Mouse (Mus musculus) neural tube, embryonic 13.5 days (tissue): ENCODE measurements around the gene Usp44. TPM values are rescaled to one million over a fixed set of nuclear protein-coding genes. Genes with fewer than 3 reads are reported as not detected.

Source experiments
- ATAC-seq: fragments of 200-750 bp; cut with Nextera tagmentation; 2 replicates; pipeline ENCODE4 v1.8.0; 2017; ENCODE audit warnings: low read depth, mild to moderate bottlenecking, moderate TSS enrichment, moderate library complexity
- H3K27ac ChIP-seq: fragments of 300-500 bp; sonication (generic); replicated peaks from 2 replicates; pipeline ENCODE4 v1.5.1; 2015; ENCODE audit warnings: moderate library complexity, mild to moderate bottlenecking, inconsistent platforms
- H3K27me3 ChIP-seq: fragments of 300-500 bp; sonication (generic); 2 replicates; pipeline ENCODE4 v1.6.1; 2015; ENCODE audit warnings: mild to moderate bottlenecking, inconsistent platforms
- H3K36me3 ChIP-seq: fragments of 300-500 bp; sonication (generic); 2 replicates; pipeline ENCODE4 v1.6.1; 2015; ENCODE audit warnings: mild to moderate bottlenecking, inconsistent platforms
- H3K4me1 ChIP-seq: fragments of 300-500 bp; sonication (generic); replicated peaks from 2 replicates; pipeline ENCODE4 v1.6.1; 2015; ENCODE audit warnings: inconsistent platforms
- H3K4me2 ChIP-seq: fragments of 300-500 bp; sonication (generic); 2 replicates; pipeline ENCODE4 v1.6.1; 2015; ENCODE audit warnings: inconsistent platforms, mild to moderate bottlenecking, moderate library complexity
- H3K4me3 ChIP-seq: fragments of 300-500 bp; sonication (generic); 2 replicates; pipeline ENCODE4 v1.5.1; 2015; ENCODE audit warnings: mild to moderate bottlenecking, inconsistent platforms
- H3K9ac ChIP-seq: fragments of 300-500 bp; sonication (generic); 2 replicates; pipeline ENCODE4 v1.6.1; 2015; ENCODE audit warnings: moderate library complexity, mild to moderate bottlenecking, inconsistent platforms
- H3K9me3 ChIP-seq: fragments of 300-500 bp; sonication (generic); 2 replicates; pipeline ENCODE4 v1.6.1; 2016; ENCODE audit warnings: inconsistent platforms
- WGBS: fragments of 180-500 bp; shearing (Covaris S2); methylation state at CpG from one replicate; pipeline ENCODE4 v1.1.7; 2015; 5-methylcytosine and 5-hydroxymethylcytosine counted together
- polyA plus RNA-seq: library from polyadenylated mRNA; unstranded; fragments of >200 nt; fragmentation: Nextera tagmentation; extraction: Ambion mirVana; gene quantifications from 2 replicates; pipeline ENCODE4 v1.2.1, GENCODE M21; 2015

Usp44 gene
- polyA plus RNA-seq, 1 experiment from 2014 or later: 0.54 TPM

- Histone ChIP-seq H3K4me3 (no peak overlapping the region), H3K27ac (no peak overlapping the region), H3K4me1 (peaks cover 20% of the 10 kb centered on the region), H3K9me3 (no peaks in the 10 kb centered on the region), H3K27me3 (no peaks in the 10 kb centered on the region), H3K36me3 (peaks cover 9% of the 10 kb centered on the region), H3K4me2 (no peak overlapping the region), H3K9ac (no peak overlapping the region)
- WGBS: 91% methylated on average over 1 of the region's 1 CpGs
- no peak for ATAC-seq
These were observed 59.7 kb downstream of the Usp44 start for GRCm38 (mm10) chr10:93891031-93891430.

- H3K9me3 ChIP-seq: no peaks in the 10 kb centered on the region
- H3K27me3 ChIP-seq: no peaks in the 10 kb centered on the region
- WGBS: 89% methylated on average over 4 of the region's 4 CpGs
- no peak overlapping the region for H3K4me2 ChIP-seq
- no peak for ATAC-seq
- peaks cover 19% of the 10 kb centered on the region for H3K4me1 ChIP-seq
- H3K27ac ChIP-seq: no peak overlapping the region
- H3K9ac ChIP-seq: no peak overlapping the region
- no peaks in the 10 kb centered on the region for H3K36me3 ChIP-seq
- H3K4me3 ChIP-seq: no peak overlapping the region
These were observed 61.2 kb downstream of the Usp44 start for GRCm38 (mm10) chr10:93892551-93892950.

- Histone ChIP-seq H3K9ac (no peak within 1 kb of the TSS), H3K27me3 (no peaks in the 10 kb centered on the region), H3K4me1 (no peaks in the 10 kb centered on the region), H3K27ac (no peak within 1 kb of the TSS), H3K4me2 (no peak within 1 kb of the TSS), H3K9me3 (no peaks in the 10 kb centered on the region), H3K36me3 (no peaks in the 10 kb centered on the region), H3K4me3 (no peak within 1 kb of the TSS)
- 67% methylated on average over 7 of the region's 7 CpGs for WGBS
- ATAC-seq: no peak
These were observed 65.8 kb downstream of the Usp44 start, which contains the start of gene Metap2 for GRCm38 (mm10) chr10:93897043-93897646. Gene Metap2 (minus strand): TSS chr10:93897093.

GRCm38 (mm10) chr10:93899303-93899702 lies 67.9 kb downstream of the Usp44 start:
- no peak for ATAC-seq
- 39% methylated on average over 2 of the region's 2 CpGs for WGBS
- Histone ChIP-seq H3K9ac (no peak overlapping the region), H3K9me3 (no peaks in the 10 kb centered on the region), H3K4me2 (no peak overlapping the region), H3K27ac (no peak overlapping the region), H3K27me3 (no peaks in the 10 kb centered on the region), H3K4me3 (no peak overlapping the region), H3K4me1 (no peaks in the 10 kb centered on the region), H3K36me3 (no peaks in the 10 kb centered on the region)

- Histone ChIP-seq H3K4me3 (no peak overlapping the region), H3K9me3 (no peaks in the 10 kb centered on the region), H3K27me3 (no peaks in the 10 kb centered on the region), H3K4me2 (no peak overlapping the region), H3K27ac (no peak overlapping the region), H3K9ac (no peak overlapping the region), H3K4me1 (no peaks in the 10 kb centered on the region), H3K36me3 (no peaks in the 10 kb centered on the region)
- no peak for ATAC-seq
- WGBS: 93% methylated on average over 11 of the region's 11 CpGs
These were observed 68.6 kb downstream of the Usp44 start for GRCm38 (mm10) chr10:93899907-93900306.

GRCm38 (mm10) chr10:93907376-93907775 lies 76.0 kb downstream of the Usp44 start:
- Histone ChIP-seq H3K9ac (no peak overlapping the region), H3K4me1 (no peaks in the 10 kb centered on the region), H3K9me3 (no peaks in the 10 kb centered on the region), H3K36me3 (no peaks in the 10 kb centered on the region), H3K27ac (no peak overlapping the region), H3K4me2 (no peak overlapping the region), H3K4me3 (no peak overlapping the region), H3K27me3 (no peaks in the 10 kb centered on the region)
- no peak for ATAC-seq
- WGBS: 52% methylated on average over 10 of the region's 10 CpGs

Other genes with a start within 250 kb of the Usp44 start
- gene Snrpf, start 241.8 kb upstream of the Usp44 start, polyA plus RNA-seq: 65.8 and 80.0 TPM in 2 replicates
- 0.81 and 0.93 TPM in 2 replicates for gene Ntn4, start 190.9 kb upstream of the Usp44 start, polyA plus RNA-seq
- gene Metap2, start 65.5 kb downstream of the Usp44 start, polyA plus RNA-seq: 171 and 175 TPM in 2 replicates
- 49.9 and 61.0 TPM in 2 replicates for gene Vezt, start 204.3 kb downstream of the Usp44 start, polyA plus RNA-seq
- gene Fgd6, start 204.4 kb downstream of the Usp44 start, polyA plus RNA-seq: 2.7 and 3.2 TPM in 2 replicates